ENCODE assay signal across 8 mouse cellular contexts in the genomic region with DNA sequence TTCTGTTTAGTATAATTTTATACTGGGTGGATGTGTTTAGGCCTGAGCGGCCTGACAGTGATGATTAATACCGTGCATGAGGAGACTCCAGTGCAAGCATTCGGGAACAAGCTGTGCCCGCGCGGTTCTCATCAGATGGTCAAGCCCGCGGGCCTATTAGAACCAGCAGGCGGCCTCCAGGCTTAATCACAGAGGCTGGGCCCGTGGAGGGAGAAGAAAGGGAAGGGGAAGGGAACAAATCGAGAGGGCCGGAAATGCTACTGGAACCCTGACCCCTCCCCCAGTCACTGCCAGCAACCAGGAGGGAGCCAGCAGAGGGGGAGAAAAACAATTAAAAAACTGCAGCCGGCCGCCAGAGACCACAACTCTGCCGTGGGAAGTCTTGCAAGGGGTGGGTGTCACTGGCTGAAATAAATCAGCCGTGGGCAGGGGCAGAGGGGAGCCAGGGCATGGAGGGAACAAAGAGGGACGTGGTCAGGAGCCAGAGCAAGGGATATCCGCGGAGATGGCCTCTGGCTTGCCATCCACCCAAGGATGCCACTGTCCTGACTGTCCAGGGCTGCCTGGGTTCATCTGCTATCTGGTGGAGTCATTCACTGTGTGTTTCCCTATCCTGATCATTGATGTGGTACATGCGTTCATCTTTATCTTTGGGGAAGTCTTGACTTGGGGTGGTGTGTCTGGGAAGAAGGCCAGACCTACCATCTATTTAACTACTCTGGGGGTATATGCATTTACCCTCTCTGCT. TPM values are rescaled to one million over a fixed set of nuclear protein-coding genes. Genes with fewer than 3 reads are reported as not detected.
DNase-seq lines count a peak whose midpoint lies in the region; ATAC-seq and TF ChIP-seq lines count a peak whose summit lies in the region.
"Had no signal": no experiment of that assay in that cellular context is flagged by ENCODE, and none has a peak within 500 bp of the region (broad histone marks: within the 10 kb centered on the region; RNA-seq: fewer than 3 reads in every experiment).

No protein-coding gene starts in this region.

- H3K4me1 ChIP-seq in megakaryocyte, embryonic 14.5 days: peaks cover 3% of the 10 kb centered on the region; the same call in 1 of the 2 replicates
- H3K4me1 ChIP-seq in forebrain, embryonic 10.5 days: peaks cover 99% of the 10 kb centered on the region
- no peaks in the 10 kb centered on the region; the same call in 1 of the 2 replicates for H3K4me1 ChIP-seq in intestine, postnatal 0 days (replicated peaks; ENCODE audit: control insufficient read depth, insufficient read depth, low read length)
- peaks cover 24% of the 10 kb centered on the region for H3K4me1 ChIP-seq in midbrain, embryonic 11.5 days (ENCODE audit: control insufficient read depth, insufficient read depth, low read length)

- H3K4me2 ChIP-seq in intestine, postnatal 0 days (replicated peaks; ENCODE audit: low read depth): no peak overlapping the region
- H3K4me2 ChIP-seq in midbrain, embryonic 11.5 days: peak overlapping the region; percentile 15; the same call in 1 of the 2 replicates
- H3K4me2 ChIP-seq: liver, embryonic 15.5 days had no signal

- peak overlapping the region; percentile 85 for H3K27ac ChIP-seq in forebrain, embryonic 10.5 days
- H3K27ac ChIP-seq in intestine, postnatal 0 days (ENCODE audit: low read depth, low read length): no peak overlapping the region
- H3K27ac ChIP-seq in midbrain, embryonic 11.5 days (ENCODE audit: low read depth, low read length): peak overlapping the region; percentile 57
- H3K27ac ChIP-seq: liver, embryonic 15.5 days had no signal

- H3K36me3 ChIP-seq in megakaryocyte, embryonic 14.5 days (replicated peaks; ENCODE audit: low read length): no peaks in the 10 kb centered on the region
- H3K36me3 ChIP-seq in forebrain, embryonic 10.5 days (replicated peaks): no peaks in the 10 kb centered on the region; the same call in 1 of the 2 replicates
- no peaks in the 10 kb centered on the region for H3K36me3 ChIP-seq in intestine, postnatal 0 days (ENCODE audit: control insufficient read depth, insufficient read depth)
- no peaks in the 10 kb centered on the region for H3K36me3 ChIP-seq in midbrain, embryonic 11.5 days (ENCODE audit: control insufficient read depth, insufficient read depth, low read length)
- H3K36me3 ChIP-seq: liver, embryonic 15.5 days had no signal

- H3K4me3 ChIP-seq in megakaryocyte, embryonic 14.5 days (replicated peaks): peak overlapping the region; percentile 46
- peak overlapping the region; percentile 19; the same call in 1 of the 2 replicates for H3K4me3 ChIP-seq in forebrain, embryonic 10.5 days
- no peak overlapping the region for H3K4me3 ChIP-seq in intestine, postnatal 0 days (ENCODE audit: low read depth, low read length)
- no peak overlapping the region for H3K4me3 ChIP-seq in midbrain, embryonic 11.5 days (ENCODE audit: low read depth, low read length)
- H3K4me3 ChIP-seq: liver, embryonic 15.5 days had no signal

- H3K9ac ChIP-seq in intestine, postnatal 0 days (ENCODE audit: low read depth, low read length): no peak overlapping the region
- H3K9ac ChIP-seq in midbrain, embryonic 11.5 days (ENCODE audit: low read length): peak overlapping the region; percentile 63
- H3K9ac ChIP-seq: liver, embryonic 15.5 days had no signal

- peak; percentile 81 for DNase-seq in forebrain, embryonic 10.5 days (ENCODE audit: extremely low spot score, low spot score)
- DNase-seq in midbrain, embryonic 11.5 days (ENCODE audit: low spot score, missing footprints): peak; percentile 92
- no peak for DNase-seq in spleen, postnatal 10 days (ENCODE audit: low spot score in 2 of 2)
- no peak for DNase-seq in urinary bladder, adult 18-20 months (ENCODE audit: low spot score in 2 of 2)

- H3K9me3 ChIP-seq in megakaryocyte, embryonic 14.5 days: no peaks in the 10 kb centered on the region
- H3K9me3 ChIP-seq in forebrain, embryonic 10.5 days: no peaks in the 10 kb centered on the region
- H3K9me3 ChIP-seq in intestine, postnatal 0 days (ENCODE audit: control insufficient read depth): no peaks in the 10 kb centered on the region
- H3K9me3 ChIP-seq in midbrain, embryonic 11.5 days (ENCODE audit: control insufficient read depth, low read length): no peaks in the 10 kb centered on the region
- H3K9me3 ChIP-seq: liver, embryonic 15.5 days had no signal

- 9% methylated on average over 20 of the region's 20 CpGs for WGBS in forebrain, embryonic 10.5 days
- WGBS in intestine, postnatal 0 days: 51% methylated on average over 20 of the region's 20 CpGs
- 11% methylated on average over 20 of the region's 20 CpGs for WGBS in midbrain, embryonic 11.5 days

- H3K27me3 ChIP-seq in megakaryocyte, embryonic 14.5 days (replicated peaks): peaks cover 48% of the 10 kb centered on the region
- peaks cover 9% of the 10 kb centered on the region; the same call in 1 of the 2 replicates for H3K27me3 ChIP-seq in forebrain, embryonic 10.5 days (ENCODE audit: poor library complexity, severe bottlenecking)
- H3K27me3 ChIP-seq in intestine, postnatal 0 days (replicated peaks; ENCODE audit: control insufficient read depth, insufficient read depth, low read length): no peaks in the 10 kb centered on the region
- no peaks in the 10 kb centered on the region for H3K27me3 ChIP-seq in midbrain, embryonic 11.5 days (ENCODE audit: control insufficient read depth, insufficient read depth, low read length)
- H3K27me3 ChIP-seq: liver, embryonic 15.5 days had no signal

- no peak for ATAC-seq in megakaryocyte, adult 5-6 weeks (ENCODE audit: poor library complexity, severe bottlenecking)
- ATAC-seq in intestine, postnatal 0 days: no peak
- ATAC-seq in midbrain, embryonic 11.5 days (ENCODE audit: low FRiP score): peak; percentile 77

- peak; percentile 19; the same call in 1 of the 2 replicates for TF ChIP-seq CTCF in intestine, postnatal 0 days (IDR thresholded peaks at IDR 0.05; ENCODE audit: low read depth)

RNA-seq across cellular contexts. Expression of gene B230104I21Rik, which starts 54.6 kb away (rescaled TPM):
- not detected in 2 replicates for polyA plus RNA-seq in megakaryocyte, embryonic 14.5 days (2012; ENCODE audit: insufficient read depth, low replicate concordance)
- total RNA-seq in megakaryocyte, adult 5-6 weeks (2015): not detected in 2 replicates
- not detected in 2 replicates for total RNA-seq in megakaryocyte, adult 5-6 weeks (2017)
- polyA plus RNA-seq in forebrain, embryonic 10.5 days (2016; fragmentation: Nextera tagmentation; extraction: Ambion mirVana): not detected in 2 replicates
- polyA plus RNA-seq in intestine, postnatal 0 days (2015; fragmentation: Nextera tagmentation; extraction: Ambion mirVana): not detected in 2 replicates
- polyA plus RNA-seq in midbrain, embryonic 11.5 days (2014; fragmentation: Nextera tagmentation; extraction: Ambion mirVana): not detected in 2 replicates
- polyA plus RNA-seq: liver, embryonic 15.5 days had no signal

Comparison
In these comparisons a context has a peak if more than half of its experiments do, and no peak if none do; other contexts are left out.
1. H3K4me3 ChIP-seq: peak in megakaryocyte, embryonic 14.5 days (single experiment) and forebrain, embryonic 10.5 days (single experiment); none in intestine, postnatal 0 days (single experiment) and midbrain, embryonic 11.5 days (single experiment).
2. DNase-seq: peak in forebrain, embryonic 10.5 days (single experiment) and midbrain, embryonic 11.5 days (single experiment); none in spleen, postnatal 10 days (0 of 2) and urinary bladder, adult 18-20 months (0 of 2).